Comparison of ENCODE assay signal across 8 mouse cellular contexts in the genomic region with DNA sequence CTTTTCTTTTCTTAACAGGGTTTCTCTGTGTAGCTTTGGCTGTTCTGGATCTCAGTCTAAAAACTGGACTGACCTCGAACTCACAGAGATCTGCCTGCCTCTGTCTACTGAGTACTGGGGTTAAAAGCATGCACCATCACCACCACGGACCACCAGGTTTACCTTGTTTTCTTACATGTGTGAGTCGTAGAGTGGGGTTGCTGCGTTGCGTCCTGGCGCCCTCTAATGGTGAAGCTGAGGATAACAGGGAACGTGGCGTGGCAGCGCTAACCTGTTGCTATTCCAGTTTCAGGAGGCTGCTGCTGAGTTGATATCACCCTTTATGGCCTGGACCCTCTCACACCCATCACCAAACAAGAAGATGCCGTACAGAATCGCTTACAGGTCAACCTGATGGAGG. TPM values are rescaled to one million over a fixed set of nuclear protein-coding genes. Genes with fewer than 3 reads are reported as not detected.
A peak's percentile ranks its signal among the peaks of the same experiment; 100 is the strongest.
DNase-seq lines count a peak whose midpoint lies in the region; ATAC-seq and TF ChIP-seq lines count a peak whose summit lies in the region.

No protein-coding gene starts in this region.

- H3K27me3 ChIP-seq in kidney, embryonic 16.5 days (ENCODE audit: insufficient read depth, low read length): no peaks in the 10 kb centered on the region

- ATAC-seq in kidney, embryonic 16.5 days (ENCODE audit: low FRiP score, low TSS enrichment): no peak
- ATAC-seq in erythroid progenitor cell, adult 5-6 weeks (replicated peaks; ENCODE audit: low FRiP score, poor library complexity, severe bottlenecking): peak; percentile 75

- H3K9me3 ChIP-seq in kidney, embryonic 16.5 days (ENCODE audit: low read length): no peaks in the 10 kb centered on the region

- intact Hi-C loops in left cerebral cortex, postnatal 4 days (cut with DNase I): no loop called here

- peak; percentile 100 for TF ChIP-seq CTCF in bone marrow, adult 2 months (IDR thresholded peaks at IDR 0.05; ENCODE audit: control insufficient read depth, insufficient read depth, low read length)

- DNase-seq in kidney, adult 11 months: peak; percentile 77
- peak; percentile 52 for DNase-seq in hindlimb bud, embryonic 11.5 days (ENCODE audit: extremely low spot score, low read depth, low spot score)
- peak; percentile 53 for DNase-seq in left cerebral cortex, postnatal 4 days
- DNase-seq in naive thymus-derived CD4-positive, alpha-beta T cell, adult 2 months (ENCODE audit: low read depth): peak; percentile 94
- DNase-seq in thymus, adult 18-20 months: peak; percentile 63 to 67

- 0 out of 2 replicates have a peak, but pooled peaks cover 4% of the 10 kb centered on the region for H3K36me3 ChIP-seq in kidney, embryonic 16.5 days (ENCODE audit: insufficient read depth, low read length)

- peaks cover 15% of the 10 kb centered on the region for H3K4me1 ChIP-seq in kidney, embryonic 16.5 days (ENCODE audit: insufficient read depth, low read length)
- H3K4me1 ChIP-seq in bone marrow, adult 2 months (ENCODE audit: control insufficient read depth, insufficient read depth, low read length): no peaks in the 10 kb centered on the region; the same call in 1 of the 2 replicates

- H3K4me3 ChIP-seq in kidney, embryonic 16.5 days (ENCODE audit: low read length): no peak overlapping the region
- H3K4me3 ChIP-seq in bone marrow, adult 2 months (replicated peaks; ENCODE audit: control insufficient read depth, low read depth, low read length): no peak overlapping the region

- WGBS in kidney, embryonic 16.5 days: 8% methylated on average over 11 of the region's 11 CpGs
- 2% methylated on average over 11 of the region's 11 CpGs for WGBS in bone marrow, adult 2 months

- TF ChIP-seq POLR2A in bone marrow, adult 2 months (IDR thresholded peaks at IDR 0.05; ENCODE audit: borderline replicate concordance, control insufficient read depth, low read depth, low read length): no peak

- H3K4me2 ChIP-seq in kidney, embryonic 16.5 days (replicated peaks; ENCODE audit: low read depth, low read length): no peak overlapping the region

- H3K9ac ChIP-seq in kidney, embryonic 16.5 days (replicated peaks; ENCODE audit: low read length): no peak overlapping the region

- H3K27ac ChIP-seq in kidney, embryonic 16.5 days (ENCODE audit: low read length): no peak overlapping the region
- no peak overlapping the region for H3K27ac ChIP-seq in bone marrow, adult 2 months (ENCODE audit: control insufficient read depth, insufficient read depth, low read depth, low read length, poor library complexity)

RNA-seq across cellular contexts. Expression of a gene that starts 19.5 kb away (rescaled TPM):
- 300 and 435 TPM in 2 replicates for polyA plus RNA-seq in kidney, embryonic 16.5 days (2015; fragmentation: Nextera tagmentation; extraction: Ambion mirVana)
- polyA plus RNA-seq in bone marrow, adult 2 months (2011; ENCODE audit: insufficient read depth, insufficient read length, low replicate concordance, missing spikeins): 75.0 and 92.5 TPM in 2 replicates
- total RNA-seq in erythroid progenitor cell, adult 5-6 weeks (2015; ENCODE audit: low replicate concordance): 195 and 254 TPM in 2 replicates
- 40.0 and 104 TPM in 2 replicates for total RNA-seq in erythroid progenitor cell, adult 5-6 weeks (2017; ENCODE audit: low replicate concordance)
- 100 to 1,000 TPM; 415 to 420 TPM for total RNA-seq in left cerebral cortex, postnatal 4 days (2021)
